ENCODE assay signal across 9 mouse cellular contexts in the genomic region with DNA sequence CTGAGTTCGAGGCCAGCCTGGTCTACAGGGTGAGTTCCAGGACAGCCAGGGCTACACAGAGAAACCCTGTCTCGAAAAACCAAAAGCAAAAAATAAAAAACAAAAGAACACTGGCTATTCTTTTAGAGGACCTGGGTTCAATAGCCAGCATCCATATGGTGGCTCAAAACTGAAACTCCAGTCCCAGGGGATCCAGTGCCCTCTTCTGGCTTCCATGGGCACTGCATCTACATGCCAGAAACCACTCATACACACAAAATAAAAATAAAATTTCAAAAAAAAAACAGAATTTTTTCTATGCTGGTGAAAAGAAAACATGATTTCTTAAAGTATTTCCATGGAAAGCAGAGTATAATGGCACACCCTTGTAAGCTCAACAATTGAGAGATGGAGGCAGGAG. TPM values are rescaled to one million over a fixed set of nuclear protein-coding genes. Genes with fewer than 3 reads are reported as not detected.
DNase-seq lines count a peak whose midpoint lies in the region; ATAC-seq and TF ChIP-seq lines count a peak whose summit lies in the region.
"Had no signal": no experiment of that assay in that cellular context is flagged by ENCODE, and none has a peak within 500 bp of the region (broad histone marks: within the 10 kb centered on the region; RNA-seq: fewer than 3 reads in every experiment).

No protein-coding gene starts in this region.

- 88% methylated on average over 2 of the region's 2 CpGs for WGBS in hindbrain, embryonic 11.5 days
- 85% methylated on average over 2 of the region's 2 CpGs for WGBS in hindbrain, embryonic 14.5 days

- H3K4me3 ChIP-seq in hindbrain, embryonic 11.5 days (ENCODE audit: low read depth, low read length): no peak overlapping the region
- no peak overlapping the region for H3K4me3 ChIP-seq in hindbrain, embryonic 14.5 days (replicated peaks; ENCODE audit: low read length)
- no peak overlapping the region for H3K4me3 ChIP-seq in ES-E14 (ENCODE audit: insufficient read depth in 1 of 2, low read depth in 1 of 2, low read length in 2 of 2, poor library complexity in 1 of 2, severe bottlenecking in 1 of 2)
- H3K4me3 ChIP-seq: neural tube, embryonic 12.5 days had no signal

- H3K27me3 ChIP-seq in hindbrain, embryonic 11.5 days (ENCODE audit: control insufficient read depth, insufficient read depth, low read length): no peaks in the 10 kb centered on the region
- no peaks in the 10 kb centered on the region for H3K27me3 ChIP-seq in hindbrain, embryonic 14.5 days (ENCODE audit: control insufficient read depth, insufficient read depth, low read length)
- H3K27me3 ChIP-seq: neural tube, embryonic 12.5 days had no signal

- H3K27ac ChIP-seq in hindbrain, embryonic 11.5 days (ENCODE audit: low read depth, low read length): no peak overlapping the region
- no peak overlapping the region for H3K27ac ChIP-seq in hindbrain, embryonic 14.5 days
- H3K27ac ChIP-seq in ES-E14 (ENCODE audit: insufficient read depth, low read depth, low read length, poor library complexity, severe bottlenecking): no peak overlapping the region
- H3K27ac ChIP-seq: neural tube, embryonic 12.5 days had no signal

- H3K36me3 ChIP-seq in hindbrain, embryonic 11.5 days (ENCODE audit: control insufficient read depth, insufficient read depth, low read length): no peaks in the 10 kb centered on the region
- peaks cover 9% of the 10 kb centered on the region; the same call in 1 of the 2 replicates for H3K36me3 ChIP-seq in hindbrain, embryonic 14.5 days (replicated peaks; ENCODE audit: control insufficient read depth, insufficient read depth)
- H3K36me3 ChIP-seq in ES-E14 (ENCODE audit: control insufficient read depth, insufficient read depth, low read length, poor library complexity, severe bottlenecking): no peaks in the 10 kb centered on the region

- H3K4me2 ChIP-seq in hindbrain, embryonic 11.5 days (replicated peaks; ENCODE audit: low read depth, low read length): no peak overlapping the region
- H3K4me2 ChIP-seq in hindbrain, embryonic 14.5 days (replicated peaks): no peak overlapping the region
- H3K4me2 ChIP-seq: neural tube, embryonic 12.5 days had no signal

- H3K9me3 ChIP-seq in hindbrain, embryonic 11.5 days (ENCODE audit: control insufficient read depth, low read length): no peaks in the 10 kb centered on the region
- no peaks in the 10 kb centered on the region for H3K9me3 ChIP-seq in hindbrain, embryonic 14.5 days (ENCODE audit: control insufficient read depth, low read length)
- H3K9me3 ChIP-seq in ES-E14 (ENCODE audit: control insufficient read depth, insufficient read depth, low read depth, low read length): no peaks in the 10 kb centered on the region
- H3K9me3 ChIP-seq: neural tube, embryonic 12.5 days had no signal

- in situ Hi-C loops in ES-E14 (cut with MboI; ENCODE audit: low sequenced_read_pairs in 2 of 2, unreplicated experiment in 2 of 2): no loop called here

- no peak overlapping the region for H3K9ac ChIP-seq in hindbrain, embryonic 11.5 days (ENCODE audit: low read depth, low read length)
- no peak overlapping the region for H3K9ac ChIP-seq in hindbrain, embryonic 14.5 days
- H3K9ac ChIP-seq in ES-E14 (ENCODE audit: insufficient read depth, low read depth, low read length, poor library complexity, severe bottlenecking): no peak overlapping the region; the same call in 1 of the 2 replicates
- H3K9ac ChIP-seq: neural tube, embryonic 12.5 days had no signal

- ATAC-seq in hindbrain, embryonic 11.5 days (ENCODE audit: low FRiP score): no peak
- ATAC-seq in hindbrain, embryonic 14.5 days (ENCODE audit: low FRiP score): no peak
- ATAC-seq in megakaryocyte, adult 5-6 weeks (ENCODE audit: poor library complexity, severe bottlenecking): 0 out of 2 replicates have a peak, but pooled peaks have one; percentile 45
- no peak for ATAC-seq in megakaryocyte-erythroid progenitor cell, adult 5-6 weeks (replicated peaks; ENCODE audit: low FRiP score, low TSS enrichment, poor library complexity, severe bottlenecking)

- no peaks in the 10 kb centered on the region for H3K4me1 ChIP-seq in hindbrain, embryonic 11.5 days (replicated peaks; ENCODE audit: control insufficient read depth, insufficient read depth, low read length)
- H3K4me1 ChIP-seq in hindbrain, embryonic 14.5 days (replicated peaks; ENCODE audit: control insufficient read depth, insufficient read depth, low read length): no peaks in the 10 kb centered on the region
- H3K4me1 ChIP-seq in ES-E14 (ENCODE audit: control insufficient read depth in 2 of 2, insufficient read depth in 2 of 2, low read length in 2 of 2, poor library complexity in 1 of 2): no peaks in the 10 kb centered on the region
- H3K4me1 ChIP-seq: neural tube, embryonic 12.5 days had no signal

- peak; percentile 44 for DNase-seq in hindbrain, embryonic 11.5 days (ENCODE audit: low spot score)
- no peak for DNase-seq in hindbrain, embryonic 14.5 days (ENCODE audit: low spot score)
- no peak for DNase-seq in ES-E14 (ENCODE audit: low read depth, low spot score)
- DNase-seq in embryo, embryonic 10 days (ENCODE audit: low spot score): peak; percentile 36
- no peak for DNase-seq in left cerebral cortex, adult 9 months (ENCODE audit: low spot score in 2 of 2)
- DNase-seq in urinary bladder, postnatal 4 days (ENCODE audit: low spot score in 2 of 2): no peak

TF ChIP-seq in ES-E14, 5 proteins besides CTCF, POLR2A, EP300 and RAD21:
- TF ChIP-seq CHD2 (IDR thresholded peaks at IDR 0.05; ENCODE audit: low read depth, low read length) (no peak), ZC3H11A (IDR thresholded peaks at IDR 0.05; ENCODE audit: borderline replicate concordance, low read depth, low read length) (0 out of 2 replicates have a peak, but pooled peaks have one; percentile 19)

RNA-seq across cellular contexts. Expression of a gene that starts 18.3 kb away (rescaled TPM):
- 133 and 146 TPM in 2 replicates for polyA plus RNA-seq in hindbrain, embryonic 11.5 days (2014; fragmentation: Nextera tagmentation; extraction: Ambion mirVana)
- 160 and 167 TPM in 2 replicates for polyA plus RNA-seq in hindbrain, embryonic 14.5 days (2014; fragmentation: Nextera tagmentation; extraction: Ambion mirVana)
- 21.5 and 30.8 TPM in 2 replicates for total RNA-seq in ES-E14 (2012; rRNA removed)
- 102 and 112 TPM in 2 replicates for total RNA-seq in megakaryocyte, adult 5-6 weeks (2015)
- 76.1 and 83.3 TPM in 2 replicates for total RNA-seq in megakaryocyte, adult 5-6 weeks (2017)
- 51.5 and 55.3 TPM in 2 replicates for total RNA-seq in megakaryocyte-erythroid progenitor cell, adult 5-6 weeks (2014; fragmentation: Nextera tagmentation)
- 37.5 and 45.5 TPM in 2 replicates for total RNA-seq in megakaryocyte-erythroid progenitor cell, adult 5-6 weeks (2017)

RNA-seq across cellular contexts. Expression of a gene that starts 47.7 kb away (rescaled TPM):
- 134 and 143 TPM in 2 replicates for polyA plus RNA-seq in hindbrain, embryonic 11.5 days (2014; fragmentation: Nextera tagmentation; extraction: Ambion mirVana)
- polyA plus RNA-seq in hindbrain, embryonic 14.5 days (2014; fragmentation: Nextera tagmentation; extraction: Ambion mirVana): 144 and 153 TPM in 2 replicates
- total RNA-seq in ES-E14 (2012; rRNA removed): 145 and 156 TPM in 2 replicates
- 44.9 and 59.7 TPM in 2 replicates for total RNA-seq in megakaryocyte, adult 5-6 weeks (2015)
- total RNA-seq in megakaryocyte, adult 5-6 weeks (2017): 59.2 and 62.2 TPM in 2 replicates
- total RNA-seq in megakaryocyte-erythroid progenitor cell, adult 5-6 weeks (2014; fragmentation: Nextera tagmentation): 30.6 and 84.7 TPM in 2 replicates
- 29.3 and 54.5 TPM in 2 replicates for total RNA-seq in megakaryocyte-erythroid progenitor cell, adult 5-6 weeks (2017)

Comparison
In these comparisons a context has a peak if more than half of its experiments do, and no peak if none do; other contexts are left out.
1. DNase-seq: peak in hindbrain, embryonic 11.5 days (single experiment) and embryo, embryonic 10 days (single experiment); none in hindbrain, embryonic 14.5 days (single experiment), ES-E14 (single experiment), left cerebral cortex, adult 9 months (0 of 2) and urinary bladder, postnatal 4 days (0 of 2).